Mouse (Mus musculus) bone marrow macrophage, adult 2 months (primary cell): ENCODE measurements around the gene Ank3.

Experiments
- CTCF ChIP-seq: IDR thresholded peaks from 2 replicates; pipeline ENCODE4 v1.5.1; 2012; ENCODE audit warnings: low read depth, mild to moderate bottlenecking, low read length, moderate library complexity
- POLR2A ChIP-seq: IDR thresholded peaks from 2 replicates; pipeline ENCODE4 v1.6.1; 2012; ENCODE audit warnings: mild to moderate bottlenecking, low read depth, low read length, borderline replicate concordance

DNA sequence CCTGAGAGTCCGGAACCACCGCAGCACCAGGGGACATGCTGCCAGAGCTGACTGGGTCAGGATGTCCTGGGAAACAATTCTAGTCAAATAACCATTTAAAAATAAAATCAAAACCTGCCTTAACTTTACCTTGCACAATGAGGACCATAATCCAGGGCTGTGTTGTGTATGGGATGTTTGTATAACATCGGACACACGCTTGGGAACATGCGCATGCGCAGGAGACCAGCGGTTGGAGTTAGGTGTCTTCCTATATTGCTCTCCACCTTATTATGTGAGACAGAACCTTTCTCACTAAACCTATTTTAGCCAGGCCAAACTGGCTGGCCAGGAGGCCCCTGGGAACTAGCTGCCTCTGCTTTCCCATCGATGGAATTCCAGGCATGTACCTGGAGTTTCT is 13.4 kb upstream of the Ank3 start:
- TF ChIP-seq POLR2A (no peak), CTCF (no peak)
